Mouse (Mus musculus) stomach, postnatal 0 days (tissue): ENCODE data around the gene Mab21l3.

Experiments used
- CTCF ChIP-seq: IDR thresholded peaks from 2 replicates; pipeline ENCODE4 v1.5.1; 2016; ENCODE audit warnings: antibody characterized with exemption, low read depth, mild to moderate bottlenecking, moderate library complexity
- EP300 ChIP-seq: optimal IDR thresholded peaks from 2 replicates; pipeline ENCODE3; 2016; ENCODE audit warnings: antibody characterized with exemption

DNA sequence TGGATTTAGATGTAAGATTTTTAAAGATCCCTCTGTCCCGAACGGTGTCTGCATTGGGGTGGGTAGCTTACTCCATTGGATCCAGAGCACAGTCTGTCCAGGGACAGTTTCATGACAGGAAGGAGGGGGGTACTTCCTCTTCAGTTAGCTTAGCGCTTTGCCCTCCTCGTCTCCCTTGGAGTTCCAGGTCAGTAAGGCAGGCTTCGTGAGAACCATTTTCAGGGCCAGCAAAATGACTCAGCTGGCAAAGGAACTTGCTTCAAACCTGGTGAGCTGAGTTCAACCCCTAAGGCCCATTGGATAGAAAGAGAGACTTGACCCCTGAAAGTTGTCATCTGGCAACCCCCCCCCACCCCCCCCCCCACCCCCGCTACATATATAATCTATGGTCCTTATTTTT lies 46.0 kb downstream of the Mab21l3 start:
- no peak for TF ChIP-seq CTCF
- TF ChIP-seq EP300 = no peak
